Mouse (Mus musculus): Measurements from ENCODE around the gene Gm3952. TPM values are rescaled to one million over a fixed set of nuclear protein-coding genes. Genes with fewer than 3 reads are reported as not detected.

Gene Gm3952
- polyA plus RNA-seq, 1 experiment from 2014 or later = not detected

GRCm38 (mm10) chr8:128709261-128709660 is 89.2 kb downstream of the Gm3952 start:
- no peak overlapping the region for H3K27ac ChIP-seq (ENCODE audit: low read depth, low read length)
- 51% methylated on average over 3 of the region's 3 CpGs for WGBS
- no peak overlapping the region for H3K4me2 ChIP-seq (ENCODE audit: low read depth, low read length, severe bottlenecking)
- H3K4me1 ChIP-seq (replicated peaks; ENCODE audit: control insufficient read depth, insufficient read depth, low read length) = no peaks in the 10 kb centered on the region
- DNase-seq (ENCODE audit: low spot score) = peak; percentile 82
- no peak overlapping the region for H3K9ac ChIP-seq (ENCODE audit: low read length)
- no peaks in the 10 kb centered on the region for H3K9me3 ChIP-seq (ENCODE audit: control insufficient read depth, low read length)
- no peak overlapping the region for H3K4me3 ChIP-seq (ENCODE audit: low read depth, low read length)
- H3K36me3 ChIP-seq (ENCODE audit: control insufficient read depth, insufficient read depth, low read length) = peaks cover 4% of the 10 kb centered on the region; the same call in 1 of the 2 replicates
- 0 out of 2 replicates have a peak, but pooled peaks have one; percentile 75 for ATAC-seq (replicated peaks; ENCODE audit: low FRiP score)
- no peaks in the 10 kb centered on the region for H3K27me3 ChIP-seq (ENCODE audit: control insufficient read depth, insufficient read depth, low read length)

DNA sequence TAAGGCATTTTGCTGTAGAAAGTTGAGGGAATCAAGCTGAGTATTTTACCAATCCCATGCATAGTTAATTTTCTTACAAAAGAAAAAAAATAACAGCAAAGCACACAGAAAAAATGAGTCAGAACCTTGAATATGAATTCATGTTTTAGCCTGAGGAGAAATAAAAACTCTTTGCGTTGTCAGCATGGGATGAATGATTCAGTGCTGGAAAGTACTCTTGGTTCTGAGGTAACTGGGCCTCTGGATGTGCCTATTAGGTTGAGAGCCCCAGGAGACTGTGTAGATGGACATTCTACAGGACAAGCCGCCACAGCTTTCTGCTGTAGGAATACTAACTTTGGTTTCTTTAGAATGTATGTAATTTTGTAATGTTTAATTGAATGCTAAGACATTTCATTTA is 93.7 kb downstream of the Gm3952 start:
- Histone ChIP-seq H3K4me3 (ENCODE audit: low read depth, low read length) (no peak overlapping the region), H3K4me1 (replicated peaks; ENCODE audit: control insufficient read depth, insufficient read depth, low read length) (no peaks in the 10 kb centered on the region), H3K36me3 (ENCODE audit: control insufficient read depth, insufficient read depth, low read length) (no peaks in the 10 kb centered on the region; the same call in 1 of the 2 replicates), H3K27ac (ENCODE audit: low read depth, low read length) (no peak overlapping the region), H3K9me3 (ENCODE audit: control insufficient read depth, low read length) (no peaks in the 10 kb centered on the region), H3K9ac (ENCODE audit: low read length) (no peak overlapping the region), H3K27me3 (ENCODE audit: control insufficient read depth, insufficient read depth, low read length) (no peaks in the 10 kb centered on the region), H3K4me2 (ENCODE audit: low read depth, low read length, severe bottlenecking) (no peak overlapping the region)
- ATAC-seq (replicated peaks; ENCODE audit: low FRiP score) = no peak
- no peak for DNase-seq (ENCODE audit: low spot score)
- WGBS = 98% methylated on average over 2 of the region's 2 CpGs

GRCm38 (mm10) chr8:128704376-128704775 is 94.1 kb downstream of the Gm3952 start:
- H3K4me3 ChIP-seq (ENCODE audit: low read depth, low read length) = no peak overlapping the region
- WGBS = 86% methylated on average over 1 of the region's 1 CpGs

DNA sequence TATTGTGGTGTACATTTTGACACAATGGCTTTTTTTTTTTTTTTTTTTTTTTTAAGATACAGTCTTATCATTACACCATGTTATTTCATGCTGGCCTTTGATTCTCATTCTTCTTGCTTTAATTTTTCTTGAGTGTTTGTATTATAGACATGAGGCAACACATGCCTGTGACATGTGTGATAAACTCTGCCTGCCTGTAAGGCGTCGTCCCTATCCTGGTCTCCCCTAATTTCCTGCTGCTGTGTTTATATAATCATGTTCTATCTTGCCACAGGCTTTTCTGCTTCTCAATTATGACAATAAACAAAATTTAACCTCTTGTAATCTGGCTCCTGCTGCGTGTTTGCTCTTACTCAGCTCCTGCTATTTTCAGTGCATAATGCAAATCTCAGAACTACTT is 100.5 kb downstream of the Gm3952 start:
- Histone ChIP-seq H3K4me2 (ENCODE audit: low read depth, low read length, severe bottlenecking) (no peak overlapping the region), H3K27me3 (ENCODE audit: control insufficient read depth, insufficient read depth, low read length) (no peaks in the 10 kb centered on the region), H3K4me3 (ENCODE audit: low read depth, low read length) (no peak overlapping the region), H3K36me3 (ENCODE audit: control insufficient read depth, insufficient read depth, low read length) (no peaks in the 10 kb centered on the region), H3K9ac (ENCODE audit: low read length) (no peak overlapping the region), H3K27ac (ENCODE audit: low read depth, low read length) (no peak overlapping the region), H3K9me3 (ENCODE audit: control insufficient read depth, low read length) (no peaks in the 10 kb centered on the region), H3K4me1 (replicated peaks; ENCODE audit: control insufficient read depth, insufficient read depth, low read length) (no peaks in the 10 kb centered on the region)
- no peak for DNase-seq (ENCODE audit: low spot score)
- 88% methylated on average over 3 of the region's 3 CpGs for WGBS
- no peak for ATAC-seq (replicated peaks; ENCODE audit: low FRiP score)

More at GRCm38 (mm10) chr8:128704376-128704775, 94.1 kb downstream of the Gm3952 start:
- H3K4me1 ChIP-seq (replicated peaks; ENCODE audit: control insufficient read depth, insufficient read depth, low read length) = no peaks in the 10 kb centered on the region
- no peak overlapping the region for H3K27ac ChIP-seq (ENCODE audit: low read depth, low read length)
- DNase-seq (ENCODE audit: low spot score) (no peak), ATAC-seq (replicated peaks; ENCODE audit: low FRiP score) (no peak)
- H3K9me3 ChIP-seq (ENCODE audit: control insufficient read depth, low read length) = no peaks in the 10 kb centered on the region
- H3K4me2 ChIP-seq (ENCODE audit: low read depth, low read length, severe bottlenecking) = no peak overlapping the region
- H3K27me3 ChIP-seq (ENCODE audit: control insufficient read depth, insufficient read depth, low read length) = no peaks in the 10 kb centered on the region
- H3K9ac ChIP-seq (ENCODE audit: low read length) = no peak overlapping the region
- H3K36me3 ChIP-seq (ENCODE audit: control insufficient read depth, insufficient read depth, low read length) = no peaks in the 10 kb centered on the region; the same call in 1 of the 2 replicates

DNA sequence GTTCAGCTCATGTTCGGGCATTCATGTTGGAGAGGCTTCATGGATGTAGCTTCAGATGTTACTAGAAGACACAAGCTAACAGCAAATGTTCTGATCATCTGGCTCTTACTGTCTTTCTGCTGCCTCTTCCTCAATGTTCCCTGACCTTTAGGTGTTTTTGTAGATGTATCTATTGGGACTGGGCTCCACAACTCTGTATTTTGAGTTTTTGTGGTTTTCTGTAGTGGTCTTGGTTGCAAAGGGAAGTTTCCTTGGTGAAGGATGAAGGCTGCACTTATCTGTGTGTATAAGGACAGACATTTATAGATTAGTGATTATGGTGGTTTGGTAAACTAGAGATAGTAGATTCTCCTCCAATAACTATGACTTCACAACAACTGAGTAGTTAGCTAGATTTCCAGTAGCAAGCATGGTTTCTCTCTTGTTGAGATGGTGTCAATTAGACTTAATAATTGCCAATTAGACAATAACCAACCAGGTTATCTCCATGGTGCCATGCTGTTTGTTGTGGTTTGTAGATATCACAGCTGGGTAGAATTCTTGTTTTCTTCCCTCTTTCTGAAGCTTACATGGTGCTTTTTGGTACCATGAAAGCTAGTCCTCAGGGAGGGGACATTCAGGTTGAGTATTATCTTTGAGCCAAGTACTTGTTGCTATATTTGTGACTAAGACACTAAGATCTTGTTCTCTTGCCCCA is 101.6 kb downstream of the Gm3952 start:
- Histone ChIP-seq H3K9me3 (ENCODE audit: control insufficient read depth, low read length) (no peaks in the 10 kb centered on the region), H3K4me3 (ENCODE audit: low read depth, low read length) (no peak overlapping the region), H3K9ac (ENCODE audit: low read length) (no peak overlapping the region), H3K4me2 (ENCODE audit: low read depth, low read length, severe bottlenecking) (no peak overlapping the region), H3K36me3 (ENCODE audit: control insufficient read depth, insufficient read depth, low read length) (no peaks in the 10 kb centered on the region), H3K27me3 (ENCODE audit: control insufficient read depth, insufficient read depth, low read length) (no peaks in the 10 kb centered on the region), H3K4me1 (replicated peaks; ENCODE audit: control insufficient read depth, insufficient read depth, low read length) (no peaks in the 10 kb centered on the region), H3K27ac (ENCODE audit: low read depth, low read length) (no peak overlapping the region)
- no peak for ATAC-seq (replicated peaks; ENCODE audit: low FRiP score)
- 97% methylated on average over 1 of the region's 1 CpGs for WGBS
- no peak for DNase-seq (ENCODE audit: low spot score)

Other genes starting within 250 kb of the Gm3952 start
- 147 and 149 TPM in 2 replicates for gene Itgb1, start 113.0 kb downstream of the Gm3952 start, polyA plus RNA-seq (2014; fragmentation: Nextera tagmentation; extraction: Ambion mirVana)

All from forebrain, embryonic 11.5 days (tissue).